Mouse (Mus musculus): ENCODE data around the gene Adk. TPM values are rescaled to one million over a fixed set of nuclear protein-coding genes. Genes with fewer than 3 reads are reported as not detected.

Gene Adk
- polyA plus RNA-seq, 2 experiments from 2014 or later = 125 to 151 TPM

GRCm38 (mm10) chr14:21359207-21359895 lies 307.0 kb downstream of the Adk start:
- no peak for ATAC-seq

GRCm38 (mm10) chr14:21359896-21360525 lies 307.6 kb downstream of the Adk start:
- ATAC-seq = no peak

GRCm38 (mm10) chr14:21367095-21367494 lies 314.7 kb downstream of the Adk start:
- ATAC-seq = no peak

- ATAC-seq = no peak
Measured at GRCm38 (mm10) chr14:21368622-21369021, 316.2 kb downstream of the Adk start.

- no peak for ATAC-seq
Measured at GRCm38 (mm10) chr14:21369127-21369526, 316.8 kb downstream of the Adk start.

GRCm38 (mm10) chr14:21371946-21372345 lies 319.6 kb downstream of the Adk start:
- no peak for ATAC-seq

- ATAC-seq = no peak
Measured at GRCm38 (mm10) chr14:21372689-21373088, 320.3 kb downstream of the Adk start.

GRCm38 (mm10) chr14:21383701-21384428 lies 331.5 kb downstream of the Adk start:
- ATAC-seq = no peak

GRCm38 (mm10) chr14:21399506-21399905 lies 347.1 kb downstream of the Adk start:
- ATAC-seq = no peak

GRCm38 (mm10) chr14:21402157-21402601 lies 349.8 kb downstream of the Adk start:
- no peak for ATAC-seq

GRCm38 (mm10) chr14:21402621-21403405 lies 350.4 kb downstream of the Adk start:
- no peak for ATAC-seq

- ATAC-seq = no peak
Measured at GRCm38 (mm10) chr14:21406946-21407345, 354.6 kb downstream of the Adk start.

- no peak for ATAC-seq
Measured at GRCm38 (mm10) chr14:21408846-21409245, 356.5 kb downstream of the Adk start.

- ATAC-seq = no peak
Measured at GRCm38 (mm10) chr14:21410769-21411477, 358.5 kb downstream of the Adk start.

GRCm38 (mm10) chr14:21411524-21411923 lies 359.1 kb downstream of the Adk start:
- ATAC-seq = no peak

- ATAC-seq = no peak
Measured at GRCm38 (mm10) chr14:21418332-21418731, 366.0 kb downstream of the Adk start.

GRCm38 (mm10) chr14:21427369-21427768 lies 375.0 kb downstream of the Adk start:
- ATAC-seq = no peak

GRCm38 (mm10) chr14:21433415-21433814 lies 381.0 kb downstream of the Adk start:
- ATAC-seq = no peak

- no peak for ATAC-seq
Measured at GRCm38 (mm10) chr14:21433995-21434394, 381.6 kb downstream of the Adk start.

GRCm38 (mm10) chr14:21434686-21435085 lies 382.3 kb downstream of the Adk start:
- ATAC-seq = no peak

- ATAC-seq = no peak
Measured at GRCm38 (mm10) chr14:21439785-21440184, 387.4 kb downstream of the Adk start.

GRCm38 (mm10) chr14:21440526-21440925 lies 388.2 kb downstream of the Adk start:
- ATAC-seq = no peak

Data from activated CD4-positive, CD25-positive, alpha-beta regulatory T cell, adult 4 months (primary cell).